15 mouse cellular contexts compared by ENCODE assay signal in the genomic region with DNA sequence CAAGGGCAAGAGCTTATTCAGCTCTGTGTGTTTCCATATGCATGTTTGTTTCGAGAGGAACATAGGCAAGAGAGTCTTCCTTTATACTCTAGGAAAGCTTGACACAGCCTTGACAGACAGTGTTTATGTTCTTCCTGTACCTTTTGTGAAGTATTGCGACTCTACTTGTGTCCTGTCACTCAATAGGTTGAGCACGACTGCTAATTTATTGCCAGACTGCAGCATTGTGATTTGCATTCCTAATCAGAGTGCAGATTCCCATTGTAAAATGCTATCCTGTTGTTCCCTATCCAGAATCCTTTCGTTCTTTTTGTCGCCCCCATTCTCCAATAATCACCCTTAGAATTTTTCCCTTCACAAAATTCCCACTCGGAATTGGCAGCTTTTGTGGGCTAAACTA. TPM values are rescaled to one million over a fixed set of nuclear protein-coding genes. Genes with fewer than 3 reads are reported as not detected.
DNase-seq lines count a peak whose midpoint lies in the region; ATAC-seq and TF ChIP-seq lines count a peak whose summit lies in the region.
"Had no signal": no experiment of that assay in that cellular context is flagged by ENCODE, and none has a peak within 500 bp of the region (broad histone marks: within the 10 kb centered on the region; RNA-seq: fewer than 3 reads in every experiment).

No protein-coding gene starts in this region.

- peak overlapping the region; percentile 96 for H3K27ac ChIP-seq in layer of hippocampus, adult 2 months
- H3K27ac ChIP-seq in cortical plate, adult 2 months (ENCODE audit: insufficient read depth, low read length), result peak overlapping the region; percentile 95
- peak overlapping the region; percentile 97 for H3K27ac ChIP-seq in hindbrain, embryonic 13.5 days
- H3K27ac ChIP-seq in midbrain, postnatal 0 days (ENCODE audit: low read depth, low read length), result peak overlapping the region; percentile 98
- no peak overlapping the region for H3K27ac ChIP-seq in kidney, embryonic 15.5 days
- H3K27ac ChIP-seq: liver, embryonic 12.5 days had no signal

- TF ChIP-seq CTCF in layer of hippocampus, adult 2 months (conservative IDR thresholded peaks at IDR 0.05), result no peak
- TF ChIP-seq CTCF in cortical plate, adult 2 months (IDR thresholded peaks at IDR 0.05; ENCODE audit: extremely low read depth, insufficient read depth, low read length), result no peak
- no peak for TF ChIP-seq CTCF in midbrain, postnatal 0 days (IDR thresholded peaks at IDR 0.05)

- peak overlapping the region; percentile 70 for H3K4me3 ChIP-seq in layer of hippocampus, adult 2 months
- peak overlapping the region; percentile 61; the same call in 1 of the 2 replicates for H3K4me3 ChIP-seq in cortical plate, adult 2 months (ENCODE audit: insufficient read depth, low read length)
- H3K4me3 ChIP-seq in hindbrain, embryonic 13.5 days, result peak overlapping the region; percentile 53
- H3K4me3 ChIP-seq in midbrain, postnatal 0 days (ENCODE audit: low read depth, low read length), result peak overlapping the region; percentile 74
- H3K4me3 ChIP-seq in kidney, embryonic 15.5 days (replicated peaks), result no peak overlapping the region
- H3K4me3 ChIP-seq: erythroblast, embryonic 14.5 days; liver, embryonic 12.5 days had no signal

- H3K36me3 ChIP-seq in hindbrain, embryonic 13.5 days, result no peaks in the 10 kb centered on the region
- no peaks in the 10 kb centered on the region for H3K36me3 ChIP-seq in midbrain, postnatal 0 days (ENCODE audit: insufficient read depth, low read length)
- no peaks in the 10 kb centered on the region for H3K36me3 ChIP-seq in kidney, embryonic 15.5 days
- H3K36me3 ChIP-seq: liver, embryonic 12.5 days had no signal

- no peaks in the 10 kb centered on the region for H3K27me3 ChIP-seq in hindbrain, embryonic 13.5 days
- no peaks in the 10 kb centered on the region for H3K27me3 ChIP-seq in midbrain, postnatal 0 days (ENCODE audit: insufficient read depth, low read length)
- H3K27me3 ChIP-seq in kidney, embryonic 15.5 days, result no peaks in the 10 kb centered on the region
- H3K27me3 ChIP-seq: liver, embryonic 12.5 days had no signal

- 17% methylated on average over 6 of the region's 6 CpGs for WGBS in hindbrain, embryonic 13.5 days
- 5% methylated on average over 6 of the region's 6 CpGs for WGBS in midbrain, postnatal 0 days
- 52% methylated on average over 6 of the region's 6 CpGs for WGBS in kidney, embryonic 15.5 days

- H3K9me3 ChIP-seq in hindbrain, embryonic 13.5 days, result no peaks in the 10 kb centered on the region
- no peaks in the 10 kb centered on the region for H3K9me3 ChIP-seq in midbrain, postnatal 0 days (ENCODE audit: low read length)
- no peaks in the 10 kb centered on the region for H3K9me3 ChIP-seq in kidney, embryonic 15.5 days (replicated peaks)
- H3K9me3 ChIP-seq: liver, embryonic 12.5 days had no signal

- ATAC-seq in hindbrain, embryonic 13.5 days (ENCODE audit: low FRiP score), result peak; percentile 44
- peak; percentile 32; the same call in 1 of the 2 replicates for ATAC-seq in midbrain, postnatal 0 days (ENCODE audit: low FRiP score)
- ATAC-seq in kidney, embryonic 15.5 days (replicated peaks; ENCODE audit: low FRiP score), result no peak
- ATAC-seq: liver, embryonic 12.5 days had no signal

- peaks cover 2% of the 10 kb centered on the region; the same call in 1 of the 2 replicates for H3K4me1 ChIP-seq in cortical plate, adult 2 months (ENCODE audit: control insufficient read depth, insufficient read depth, low read length)
- H3K4me1 ChIP-seq in hindbrain, embryonic 13.5 days (replicated peaks), result peaks cover 11% of the 10 kb centered on the region
- H3K4me1 ChIP-seq in midbrain, postnatal 0 days (ENCODE audit: insufficient read depth, low read length), result no peaks in the 10 kb centered on the region; the same call in 1 of the 2 replicates
- no peaks in the 10 kb centered on the region for H3K4me1 ChIP-seq in kidney, embryonic 15.5 days
- H3K4me1 ChIP-seq: liver, embryonic 12.5 days had no signal

- no peak for DNase-seq in layer of hippocampus, adult 2 months (ENCODE audit: low spot score in 2 of 2)
- DNase-seq in layer of hippocampus, adult 9-11 months, result no peak
- DNase-seq in midbrain, postnatal 0 days (ENCODE audit: low spot score), result peak; percentile 49
- DNase-seq in spleen, adult 12 weeks (ENCODE audit: low spot score), result no peak
- no peak for DNase-seq in right cerebral cortex, postnatal 36 days (ENCODE audit: low spot score in 2 of 2)
- DNase-seq: adrenal gland, adult 8-10 months; gastrocnemius, postnatal 36 days; kidney, adult 18-20 months; lung, postnatal 4 days; thymus, postnatal 25 days had no signal

- peak overlapping the region; percentile 56 for H3K4me2 ChIP-seq in hindbrain, embryonic 13.5 days
- H3K4me2 ChIP-seq in midbrain, postnatal 0 days (ENCODE audit: low read depth, low read length, poor library complexity, severe bottlenecking), result peak overlapping the region; percentile 60
- no peak overlapping the region for H3K4me2 ChIP-seq in kidney, embryonic 15.5 days
- H3K4me2 ChIP-seq: liver, embryonic 12.5 days had no signal

- peak overlapping the region; percentile 65 for H3K9ac ChIP-seq in hindbrain, embryonic 13.5 days
- H3K9ac ChIP-seq in midbrain, postnatal 0 days (replicated peaks; ENCODE audit: low read length, poor library complexity, severe bottlenecking), result peak overlapping the region; percentile 89
- no peak overlapping the region for H3K9ac ChIP-seq in kidney, embryonic 15.5 days
- H3K9ac ChIP-seq: liver, embryonic 12.5 days had no signal

- no peak for TF ChIP-seq POLR2A in cortical plate, adult 2 months (IDR thresholded peaks at IDR 0.05; ENCODE audit: extremely low read depth, insufficient read depth, low read length)

RNA-seq across cellular contexts. Expression of a gene that starts 0.6 kb away (rescaled TPM):
- total RNA-seq in layer of hippocampus, adult 2 months (2021), result 100 to 1,000 TPM; 959 to 981 TPM
- polyA plus RNA-seq in cortical plate, adult 2 months (2012; rRNA removed), result 881 and 903 TPM in 2 replicates
- polyA plus RNA-seq in hindbrain, embryonic 13.5 days (2015; fragmentation: Nextera tagmentation; extraction: Ambion mirVana), result 347 and 359 TPM in 2 replicates
- 913 and 1,167 TPM in 2 replicates for total RNA-seq in midbrain, postnatal 0 days (2014; rRNA removed)
- polyA plus RNA-seq in midbrain, postnatal 0 days (2015; fragmentation: Nextera tagmentation; extraction: Ambion mirVana), result 620 and 624 TPM in 2 replicates
- 18.9 and 19.3 TPM in 2 replicates for polyA plus RNA-seq in kidney, embryonic 15.5 days (2015; fragmentation: Nextera tagmentation; extraction: Ambion mirVana)
- polyA plus RNA-seq: erythroblast, embryonic 14.5 days had no signal

Comparison
In these comparisons a context has a peak if more than half of its experiments do, and no peak if none do; other contexts are left out.
1. RNA of a gene that starts 0.6 kb away (polyA plus RNA-seq): 881 to 903 TPM in cortical plate, adult 2 months, 620 to 624 TPM in midbrain, postnatal 0 days and 347 to 359 TPM in hindbrain, embryonic 13.5 days; 18.9 to 19.3 TPM in kidney, embryonic 15.5 days; every median in the first group is over 10 times any median in the second.